Mouse (Mus musculus) erythroblast, adult 5-6 weeks (primary cell): Measurements from ENCODE around the gene Krt12. TPM values are rescaled to one million over a fixed set of nuclear protein-coding genes. Genes with fewer than 3 reads are reported as not detected.

Experiments
- ATAC-seq: replicated peaks from 2 replicates; pipeline ENCODE4 v1.8.0; 2016; ENCODE audit warnings: moderate number of reproducible peaks, mild to moderate bottlenecking, moderate TSS enrichment, inconsistent platforms; ENCODE audit not compliant: poor library complexity, low FRiP score, severe bottlenecking
- total RNA-seq, 2 experiments: library from RNA; stranded (forward) in 1 of 2; stranded (reverse) in 1 of 2; fragments of 150-400 nt in 1 of 2; fragments of 200-764, 138-1000 nt in 1 of 2; gene quantifications; 2 replicates each; pipeline versions ENCODE4 v1.2.3 to v1.2.4; 2015 to 2017; ENCODE audit warnings: low replicate concordance in 2 of 2

Krt12 gene
- total RNA-seq (2015; ENCODE audit: low replicate concordance): not detected in 2 replicates
- not detected in 2 replicates for total RNA-seq (2017; ENCODE audit: low replicate concordance)

DNA sequence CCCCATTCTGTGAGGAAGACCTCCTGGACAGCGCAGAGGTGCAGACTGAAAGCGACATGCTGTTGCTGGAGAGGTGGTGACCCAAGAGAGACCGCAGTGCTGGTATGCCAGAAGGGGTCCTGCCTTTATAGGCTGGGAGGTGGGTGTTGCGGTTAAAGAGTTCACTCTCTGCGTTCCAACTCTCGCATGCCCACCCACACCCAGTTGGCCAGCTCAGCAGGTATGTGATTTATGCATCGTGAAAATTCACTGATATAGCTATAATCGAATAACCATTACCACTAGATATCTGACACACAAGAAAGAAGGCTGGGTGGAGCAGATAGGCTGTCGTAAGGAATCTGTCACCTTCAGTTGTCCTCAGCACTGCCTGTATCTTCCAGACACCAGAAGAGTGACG, at the start of gene Krt12:
Gene Krt12, minus strand, starts transcription at position 101 of the 400 bp plus-strand sequence.
- no peak for ATAC-seq

DNA sequence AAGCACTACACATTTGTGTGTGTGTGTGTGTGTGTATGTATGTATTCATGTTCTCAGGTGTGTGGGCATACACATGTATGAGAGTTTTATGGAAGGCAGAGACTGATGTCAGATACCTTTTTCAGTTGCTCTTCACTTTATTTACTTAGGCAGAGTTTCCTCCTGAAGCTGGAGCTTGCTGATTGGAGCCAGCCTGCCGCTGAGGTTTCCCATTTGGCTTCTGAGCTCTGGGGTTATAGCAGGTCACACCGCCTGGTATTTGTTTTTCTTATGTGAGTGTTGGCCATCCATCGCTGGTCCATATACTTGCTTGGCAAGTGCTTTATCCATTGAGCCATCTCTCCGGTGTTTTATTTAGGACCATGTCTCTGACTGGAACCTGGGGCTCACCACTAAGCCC, 47.2 kb upstream of the Krt12 start:
- ATAC-seq: no peak

DNA sequence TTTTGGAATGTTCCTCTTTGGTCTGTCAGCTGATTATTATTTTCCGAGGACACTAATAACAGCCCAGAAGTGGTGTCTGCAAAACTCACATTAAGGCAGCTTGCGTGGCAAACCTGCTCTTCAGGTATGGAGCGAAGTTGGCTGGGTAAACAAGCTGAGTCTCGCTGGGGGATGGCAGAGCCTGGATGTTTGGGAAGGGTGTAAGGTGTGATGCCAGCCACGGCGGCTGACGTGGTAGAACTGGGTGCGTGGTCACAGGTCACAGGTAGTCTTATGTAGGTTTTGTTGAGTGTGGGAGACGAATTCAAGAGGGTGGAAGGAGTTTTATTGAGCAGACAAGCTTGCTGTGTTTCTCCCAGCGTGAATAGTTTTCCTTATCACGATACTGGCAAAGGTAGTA, 46.5 kb upstream of the Krt12 start:
- ATAC-seq: no peak

DNA sequence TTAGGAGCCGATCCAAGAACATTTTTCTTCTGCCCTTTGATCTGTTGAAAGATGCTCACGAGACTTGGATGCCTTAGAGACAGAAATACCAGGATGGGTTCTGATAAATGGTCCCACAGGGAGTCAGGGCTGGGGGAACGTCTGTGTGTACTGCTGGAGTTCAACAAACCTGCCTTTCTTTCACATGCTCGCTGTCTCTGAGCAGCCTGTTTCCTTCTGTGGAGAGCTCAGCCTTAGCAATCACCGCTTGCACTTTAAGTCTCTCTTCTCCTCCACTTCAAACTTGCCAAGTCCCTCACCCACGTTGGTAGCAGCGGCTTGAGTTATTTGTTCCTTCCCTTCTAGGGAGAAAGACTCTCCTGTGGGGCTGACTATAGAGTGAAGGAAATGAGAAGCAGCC, 44.3 kb upstream of the Krt12 start:
- no peak for ATAC-seq

DNA sequence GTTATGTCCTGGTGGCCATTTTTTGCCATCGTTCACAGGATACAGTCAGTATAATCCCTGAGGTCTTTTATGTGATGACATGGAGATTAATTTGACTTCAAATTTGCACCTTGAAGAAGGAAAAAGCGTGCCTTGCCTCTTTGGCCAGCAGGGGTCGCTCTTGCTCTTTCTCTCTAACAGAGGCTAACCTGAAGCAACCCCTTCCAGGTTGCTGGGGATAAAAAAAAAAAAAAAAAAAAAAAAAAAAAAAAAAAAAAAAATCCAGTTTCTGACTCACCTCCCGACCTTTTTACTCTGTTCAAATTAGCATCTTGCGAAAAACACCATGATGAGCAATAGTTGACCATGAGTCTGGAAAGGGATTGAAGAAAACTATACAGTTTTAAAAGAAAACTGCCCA, 42.8 kb upstream of the Krt12 start:
- peak; percentile 60; the same call in 1 of the 2 replicates for ATAC-seq

DNA sequence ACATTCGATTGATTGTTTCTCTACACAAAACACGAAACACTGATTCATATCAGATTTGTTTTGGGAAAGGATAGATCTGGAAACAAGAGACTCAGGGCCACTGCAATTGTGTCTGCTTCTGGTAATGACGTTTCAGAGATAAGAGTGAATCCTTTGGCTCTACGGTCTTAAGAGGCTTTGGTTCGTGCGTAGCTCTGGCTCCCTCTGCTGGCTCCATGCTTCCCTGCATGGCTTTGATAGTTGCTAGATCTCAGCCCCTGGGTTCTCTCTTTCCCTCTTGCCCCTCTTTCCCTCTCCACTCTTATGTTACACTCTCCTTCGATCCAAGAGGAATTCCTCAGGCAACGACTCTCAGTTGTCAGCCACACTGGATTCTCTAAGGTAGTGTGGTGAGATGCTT, 41.1 kb upstream of the Krt12 start:
- ATAC-seq: no peak

DNA sequence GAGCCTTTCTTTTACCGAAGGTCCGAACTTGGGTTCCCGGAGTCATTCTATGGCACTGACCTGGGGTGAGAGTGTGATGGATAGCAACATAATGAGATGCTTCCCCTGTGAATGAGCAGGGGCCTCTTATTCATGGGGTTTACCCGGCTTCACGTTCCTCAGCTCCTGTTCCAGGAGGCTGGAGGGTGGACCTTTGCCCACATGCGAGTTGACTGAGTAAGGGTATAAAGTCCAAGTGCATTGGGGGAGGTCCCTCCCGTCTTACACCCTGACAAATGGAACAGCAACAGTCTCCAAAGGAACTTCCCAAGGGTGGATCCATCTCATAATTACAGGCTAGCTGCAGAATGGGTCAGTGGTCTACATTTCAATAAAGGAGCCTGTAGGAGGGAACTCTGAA, 39.7 kb upstream of the Krt12 start:
- no peak for ATAC-seq

DNA sequence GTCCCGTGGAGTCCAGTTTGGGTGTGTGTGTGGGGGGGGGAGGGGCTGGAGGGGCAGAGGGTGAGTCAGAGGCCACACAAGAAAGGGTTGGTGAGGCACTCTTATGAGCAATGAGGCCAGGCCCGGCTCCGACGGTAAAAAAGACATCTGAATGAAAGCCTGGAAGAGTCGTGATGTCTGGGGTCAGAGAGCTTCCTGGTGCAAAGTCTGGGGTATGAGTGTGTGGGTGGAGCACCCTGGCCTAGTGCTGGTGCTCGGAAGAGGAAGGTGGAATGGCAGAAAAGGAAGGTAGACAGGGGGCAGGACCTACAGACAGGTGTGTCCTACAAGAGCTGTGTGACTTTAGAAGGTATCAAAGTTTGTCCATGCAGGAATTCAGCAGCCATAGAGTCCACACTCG, 36.8 kb upstream of the Krt12 start:
- ATAC-seq: no peak

DNA sequence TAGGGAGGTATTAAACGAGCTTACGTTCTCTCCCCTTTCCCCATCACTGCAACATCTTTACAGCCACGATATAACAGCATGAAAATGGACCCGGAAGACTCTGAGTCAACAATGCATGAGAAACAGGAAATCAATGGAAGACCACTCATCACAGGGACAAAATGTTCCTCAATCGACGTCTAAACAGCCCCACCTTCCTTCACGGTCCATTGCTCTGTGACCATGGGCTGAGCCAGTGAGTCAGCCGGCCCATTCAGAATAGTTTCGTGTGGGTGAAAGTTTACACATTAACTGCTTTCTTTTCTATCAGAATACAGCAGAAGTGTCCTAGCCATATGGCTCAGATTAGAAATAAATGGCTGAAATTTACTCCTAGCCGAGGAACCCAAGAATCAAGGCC, 32.7 kb upstream of the Krt12 start:
- ATAC-seq: no peak

DNA sequence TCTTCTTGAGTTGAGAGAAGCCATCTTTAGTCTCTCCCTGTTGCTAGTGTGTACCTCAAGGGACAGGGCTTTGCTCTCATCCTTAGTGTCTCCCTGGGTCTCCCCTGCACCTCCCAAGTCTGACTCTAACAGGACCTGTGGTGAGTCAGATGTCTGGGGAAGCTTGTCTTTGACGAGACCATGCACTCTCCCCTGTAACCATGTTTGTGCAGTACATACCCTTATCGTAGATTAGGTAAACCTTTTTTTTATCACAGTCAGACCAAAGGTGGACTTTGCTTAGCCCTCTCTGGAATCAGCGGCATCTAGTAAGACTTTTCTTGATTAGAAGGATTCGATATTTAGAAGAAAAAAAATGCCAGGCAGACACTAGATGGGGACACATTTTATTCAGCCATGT, 32.0 kb upstream of the Krt12 start:
- ATAC-seq: no peak

DNA sequence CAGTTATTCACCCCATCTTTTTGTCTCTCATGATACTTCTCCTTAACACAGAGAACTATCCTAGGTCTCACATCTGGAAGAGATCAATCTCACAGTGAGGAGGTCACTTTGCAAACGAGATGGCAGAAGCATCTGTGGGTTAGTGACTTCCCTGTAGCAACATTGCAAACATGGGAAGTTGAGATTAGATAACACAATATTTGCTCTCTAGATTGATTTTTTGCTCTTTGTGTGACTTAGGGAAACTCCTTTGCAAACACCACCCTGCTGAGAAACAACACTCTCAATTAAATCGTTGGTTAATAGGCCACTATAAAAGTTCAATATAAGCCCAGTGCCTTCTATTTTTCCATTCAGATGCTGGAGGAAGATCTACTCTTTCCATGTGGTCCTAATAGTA, 26.7 kb upstream of the Krt12 start:
- no peak for ATAC-seq

DNA sequence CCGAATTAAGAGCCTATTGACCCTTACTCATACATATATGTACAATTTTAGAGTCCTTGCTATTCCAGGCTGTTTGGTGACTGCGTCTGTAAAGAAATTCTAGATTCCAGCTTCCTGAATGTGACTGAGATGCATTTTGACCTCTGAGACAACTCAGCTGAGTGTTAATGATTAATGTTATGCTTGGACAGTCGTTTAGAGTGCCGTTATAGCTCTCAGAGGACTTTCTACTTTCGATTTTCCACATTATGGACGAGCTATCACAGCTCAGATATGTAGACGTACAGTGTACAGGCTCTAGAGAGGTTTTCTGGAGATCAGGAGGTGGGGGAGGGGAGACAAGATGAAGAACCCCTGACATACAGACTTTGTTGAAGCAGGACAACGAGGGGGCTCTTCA, 19.2 kb upstream of the Krt12 start:
- ATAC-seq: no peak

DNA sequence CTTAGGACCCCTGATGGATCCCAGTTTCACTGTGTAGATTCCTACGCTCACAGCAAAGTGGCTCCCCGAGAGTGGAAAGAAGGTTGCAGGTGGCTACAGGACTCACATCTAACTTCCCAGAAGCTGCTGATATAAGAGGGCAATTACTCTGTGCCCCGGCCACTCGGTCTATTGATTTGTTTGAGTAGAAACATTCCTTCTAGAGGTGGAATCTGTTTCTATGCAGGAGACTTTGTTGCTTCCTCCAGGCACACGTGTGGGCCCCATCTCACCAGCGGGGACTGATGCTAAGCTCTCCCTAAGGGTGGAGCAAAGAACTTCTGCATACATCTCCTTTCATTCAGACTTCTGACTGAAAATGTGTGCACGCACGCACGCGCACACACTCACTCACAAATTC, 17.4 kb upstream of the Krt12 start:
- ATAC-seq: no peak

DNA sequence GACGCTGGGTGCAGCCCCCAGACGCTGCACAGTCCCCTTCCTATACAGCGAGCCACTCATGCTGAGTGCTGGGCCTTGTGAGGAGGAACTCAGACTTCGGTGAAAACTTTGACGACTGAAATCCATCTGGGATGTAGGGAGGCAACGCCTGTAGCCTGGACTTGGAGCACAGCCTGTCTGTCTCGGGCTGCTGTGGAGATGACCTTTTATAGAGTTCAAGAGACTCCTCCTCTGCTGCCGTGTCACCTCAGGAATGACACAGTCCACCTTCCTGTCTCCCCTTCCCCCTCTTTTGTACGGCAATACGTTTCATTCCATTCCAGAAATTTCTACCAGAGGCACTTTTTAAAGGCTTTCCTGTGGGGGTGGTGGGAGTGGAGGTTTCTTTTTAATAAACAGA, 15.9 kb upstream of the Krt12 start, which contains the start of gene Krt20:
Gene Krt20, minus strand, starts transcription at position 179 of the 400 bp plus-strand sequence.
- ATAC-seq: no peak

DNA sequence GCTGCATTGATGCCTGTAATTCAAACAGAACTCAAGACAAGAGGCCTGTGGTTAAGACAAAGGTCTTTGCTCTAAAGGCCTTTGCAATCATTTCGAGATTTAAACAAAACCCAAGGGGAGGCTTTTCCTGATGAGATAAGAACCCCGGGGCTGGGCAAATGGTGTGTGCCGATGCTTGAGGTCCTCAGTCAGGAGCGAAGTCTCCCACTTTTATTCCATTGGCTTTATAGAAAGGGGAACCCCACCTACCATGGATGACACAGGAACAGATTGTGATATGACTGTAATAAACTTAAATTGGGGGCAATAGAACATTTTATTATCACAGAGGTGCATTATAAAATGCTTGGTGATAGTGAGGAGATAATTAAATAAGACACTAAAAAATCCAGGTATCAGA, 14.6 kb upstream of the Krt12 start:
- ATAC-seq: no peak

DNA sequence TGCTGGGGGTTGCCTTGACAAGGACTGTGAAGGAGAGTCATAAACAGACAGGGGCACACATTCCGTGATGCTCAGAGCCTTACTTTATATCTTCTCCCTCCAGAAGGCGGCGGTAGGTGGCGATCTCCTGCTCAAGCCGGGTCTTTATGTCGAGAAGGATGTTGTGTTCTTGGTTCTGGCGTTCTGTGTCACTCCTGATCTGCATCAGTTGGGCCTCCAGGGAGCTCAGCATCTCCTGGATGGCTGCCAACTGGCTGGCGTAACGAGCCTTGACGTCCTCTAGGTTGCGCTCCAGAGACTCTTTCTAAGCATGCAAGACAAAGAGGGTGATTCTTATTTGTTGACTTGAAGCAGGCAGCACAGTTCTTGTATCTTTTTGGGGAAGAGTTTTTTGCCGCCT, 8.6 kb upstream of the Krt12 start:
- no peak for ATAC-seq

DNA sequence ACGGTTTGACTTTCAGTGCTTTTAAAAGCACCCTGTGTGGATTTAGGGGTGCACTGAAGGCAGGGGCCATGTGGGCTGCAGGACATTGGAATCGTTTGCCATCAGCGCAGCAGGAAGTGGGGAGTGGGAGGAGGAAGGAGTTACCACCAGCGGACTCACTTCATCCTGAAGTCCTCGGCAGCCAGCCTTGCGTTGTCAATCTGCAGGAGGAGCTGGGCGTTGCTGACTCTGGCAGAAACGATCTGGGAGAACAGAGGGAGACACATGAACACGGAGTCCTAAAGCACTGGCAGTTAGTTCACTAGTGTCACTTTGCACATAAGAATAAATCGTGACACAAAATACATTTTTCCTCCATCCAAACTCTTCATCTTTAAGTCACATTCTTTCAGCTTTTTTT, 1.5 kb downstream of the Krt12 start:
- ATAC-seq: no peak

DNA sequence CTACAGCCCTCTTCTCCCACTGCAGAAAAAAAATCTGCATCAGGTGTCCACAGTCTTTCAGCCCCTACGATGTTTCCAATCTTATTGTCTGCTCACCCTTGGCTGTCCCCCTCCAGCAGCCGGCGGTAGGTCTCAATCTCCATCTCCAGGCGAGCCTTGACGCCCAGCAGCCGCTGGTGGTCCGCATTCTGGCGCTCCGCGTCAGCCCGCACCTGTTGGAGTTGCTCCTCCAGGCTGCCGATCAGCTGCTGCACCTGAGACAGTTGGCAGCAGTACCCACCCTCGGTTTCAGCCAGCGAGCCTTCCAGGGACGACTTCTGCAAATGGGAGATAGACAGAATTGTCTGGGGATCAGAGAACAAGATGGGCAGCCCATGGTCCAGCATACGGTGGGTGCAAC, 4.2 kb downstream of the Krt12 start:
- ATAC-seq: no peak

DNA sequence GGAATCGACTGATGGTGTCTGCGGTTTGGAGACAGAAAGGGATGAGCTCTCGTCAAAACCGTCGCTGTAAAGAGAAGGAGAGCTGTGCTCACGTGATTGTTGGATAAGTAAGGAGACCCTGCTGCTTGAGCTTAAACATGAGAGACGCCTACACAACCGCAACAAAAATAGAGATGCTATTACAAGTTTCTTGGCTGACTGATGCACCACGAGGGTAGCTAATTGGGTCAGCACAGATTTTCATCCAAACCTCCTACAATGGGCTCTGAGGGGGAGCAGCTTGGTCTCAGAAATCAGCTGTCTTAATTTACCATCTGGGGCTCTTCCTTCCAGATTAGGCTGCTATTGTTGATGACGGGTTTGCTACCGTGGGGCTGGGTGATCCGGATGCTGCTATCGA, 5.2 kb downstream of the Krt12 start:
- no peak for ATAC-seq

DNA sequence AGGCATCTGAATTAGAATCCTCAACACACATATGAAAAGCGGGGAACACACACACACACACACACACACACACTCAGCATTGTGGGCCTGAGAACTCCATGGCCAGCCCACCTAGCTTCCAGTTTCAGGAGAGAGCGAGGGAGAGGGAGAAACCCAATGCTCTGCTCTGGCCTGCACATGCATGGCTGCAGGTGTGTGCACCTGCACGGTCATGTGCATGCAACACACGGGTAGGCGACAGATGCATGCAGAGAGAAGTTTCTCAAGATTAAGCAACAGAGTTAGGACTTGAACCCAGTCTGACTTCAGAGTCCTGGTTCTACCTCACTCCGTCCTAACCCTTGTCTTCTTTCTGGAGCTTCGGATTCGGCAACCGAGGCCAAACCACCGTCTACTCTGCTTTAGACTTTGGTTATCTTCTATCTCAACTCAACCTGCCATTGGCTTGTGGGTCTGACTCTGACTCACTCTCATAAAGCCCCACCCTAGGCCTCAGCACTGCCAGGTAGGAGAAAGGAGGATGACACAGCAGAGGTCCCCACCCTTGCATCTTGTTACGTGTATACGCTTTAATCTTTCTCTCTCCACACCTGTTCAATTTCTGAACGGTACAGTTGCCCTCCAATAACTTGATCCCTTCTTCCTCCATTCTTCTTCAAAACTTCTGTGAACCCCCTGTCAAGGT, 7.5 kb downstream of the Krt12 start:
- ATAC-seq: no peak

DNA sequence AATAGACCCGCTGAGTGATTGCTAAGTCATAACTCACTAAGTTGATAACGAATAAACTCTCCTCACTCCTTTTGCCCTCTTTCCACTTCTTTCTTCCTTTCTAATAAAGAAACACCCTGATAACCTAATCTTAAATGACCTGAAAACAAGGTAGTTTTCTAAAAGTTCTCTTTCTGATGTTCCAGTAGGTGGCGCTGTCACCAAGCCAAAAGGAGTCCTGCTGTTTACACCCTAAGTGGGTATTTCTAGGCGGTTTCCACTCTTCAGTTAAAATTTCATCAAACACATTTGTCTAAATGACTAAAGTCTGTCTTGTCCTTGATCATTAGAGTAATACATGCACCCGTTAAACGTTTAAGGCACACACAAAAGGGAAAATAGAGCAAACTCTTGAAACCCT, 8.8 kb downstream of the Krt12 start:
- ATAC-seq: no peak

DNA sequence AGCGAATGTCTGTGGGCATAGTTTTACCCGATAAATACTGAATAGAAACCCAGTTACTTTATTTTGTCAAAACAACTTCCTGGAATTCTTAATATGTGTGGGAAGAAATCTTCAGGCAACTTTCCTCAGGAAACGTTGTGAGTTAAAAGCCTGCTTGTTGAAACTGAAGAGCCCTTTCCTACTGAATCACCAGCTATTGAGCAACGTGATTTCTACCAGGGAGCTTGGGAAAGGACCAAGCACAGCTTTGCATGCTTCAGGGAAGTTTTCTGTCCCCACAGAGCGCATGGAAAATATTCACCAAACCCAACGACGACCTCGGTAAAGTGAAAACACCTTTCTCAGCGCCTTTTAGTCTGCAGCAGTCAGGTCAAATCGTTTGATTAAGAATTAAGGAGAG, 15.9 kb downstream of the Krt12 start:
- ATAC-seq: no peak
